Mouse (Mus musculus): ENCODE results near the gene Slc20a1. TPM values are rescaled to one million over a fixed set of nuclear protein-coding genes. Genes with fewer than 3 reads are reported as not detected.

The Slc20a1 gene
- polyA plus RNA-seq, 1 experiment from 2014 or later = 46.9 TPM

- 24% methylated on average over 30 of the region's 31 CpGs for WGBS (ENCODE audit: insufficient replicate concordance)
- Histone ChIP-seq H3K4me3 (ENCODE audit: low read depth, low read length) (peak overlapping the region; percentile 96), H3K36me3 (ENCODE audit: control insufficient read depth, insufficient read depth, low read length) (peaks cover 13% of the 10 kb centered on the region), H3K4me1 (ENCODE audit: control insufficient read depth, insufficient read depth, low read length) (peaks cover 11% of the 10 kb centered on the region), H3K9ac (ENCODE audit: low read depth, low read length) (peak overlapping the region; percentile 99), H3K27me3 (ENCODE audit: control insufficient read depth, insufficient read depth, low read length) (no peaks in the 10 kb centered on the region), H3K9me3 (replicated peaks; ENCODE audit: control insufficient read depth, low read length) (no peaks in the 10 kb centered on the region), H3K27ac (ENCODE audit: low read depth, low read length) (peak overlapping the region; percentile 94), H3K4me2 (peak overlapping the region; percentile 88)
- ATAC-seq (replicated peaks; ENCODE audit: insufficient number of reproducible peaks, low FRiP score, low TSS enrichment) = no peak
These were observed 943 bp downstream of the Slc20a1 start for GRCm38 (mm10) chr2:129199328-129200085.

GRCm38 (mm10) chr2:129205000-129205399 lies 6.4 kb downstream of the Slc20a1 start:
- ATAC-seq (replicated peaks; ENCODE audit: insufficient number of reproducible peaks, low FRiP score, low TSS enrichment) = no peak
- Histone ChIP-seq H3K9ac (ENCODE audit: low read depth, low read length) (no peak overlapping the region), H3K9me3 (replicated peaks; ENCODE audit: control insufficient read depth, low read length) (no peaks in the 10 kb centered on the region), H3K4me2 (no peak overlapping the region), H3K4me3 (ENCODE audit: low read depth, low read length) (no peak overlapping the region), H3K36me3 (ENCODE audit: control insufficient read depth, insufficient read depth, low read length) (peaks cover 44% of the 10 kb centered on the region), H3K4me1 (ENCODE audit: control insufficient read depth, insufficient read depth, low read length) (peaks cover 32% of the 10 kb centered on the region), H3K27me3 (ENCODE audit: control insufficient read depth, insufficient read depth, low read length) (no peaks in the 10 kb centered on the region), H3K27ac (ENCODE audit: low read depth, low read length) (no peak overlapping the region)
- 87% methylated on average over 6 of the region's 6 CpGs for WGBS (ENCODE audit: insufficient replicate concordance)

GRCm38 (mm10) chr2:129206824-129207223 lies 8.3 kb downstream of the Slc20a1 start:
- Histone ChIP-seq H3K9me3 (replicated peaks; ENCODE audit: control insufficient read depth, low read length) (no peaks in the 10 kb centered on the region), H3K36me3 (ENCODE audit: control insufficient read depth, insufficient read depth, low read length) (peaks cover 52% of the 10 kb centered on the region), H3K4me2 (peak overlapping the region; percentile 43), H3K27ac (ENCODE audit: low read depth, low read length) (peak overlapping the region; percentile 60; the same call in 1 of the 2 replicates), H3K4me1 (ENCODE audit: control insufficient read depth, insufficient read depth, low read length) (peaks cover 28% of the 10 kb centered on the region), H3K27me3 (ENCODE audit: control insufficient read depth, insufficient read depth, low read length) (no peaks in the 10 kb centered on the region), H3K4me3 (ENCODE audit: low read depth, low read length) (no peak overlapping the region), H3K9ac (ENCODE audit: low read depth, low read length) (peak overlapping the region; percentile 39; the same call in 1 of the 2 replicates)
- 44% methylated on average over 8 of the region's 8 CpGs for WGBS (ENCODE audit: insufficient replicate concordance)
- peak; percentile 80 for ATAC-seq (replicated peaks; ENCODE audit: insufficient number of reproducible peaks, low FRiP score, low TSS enrichment)

DNA sequence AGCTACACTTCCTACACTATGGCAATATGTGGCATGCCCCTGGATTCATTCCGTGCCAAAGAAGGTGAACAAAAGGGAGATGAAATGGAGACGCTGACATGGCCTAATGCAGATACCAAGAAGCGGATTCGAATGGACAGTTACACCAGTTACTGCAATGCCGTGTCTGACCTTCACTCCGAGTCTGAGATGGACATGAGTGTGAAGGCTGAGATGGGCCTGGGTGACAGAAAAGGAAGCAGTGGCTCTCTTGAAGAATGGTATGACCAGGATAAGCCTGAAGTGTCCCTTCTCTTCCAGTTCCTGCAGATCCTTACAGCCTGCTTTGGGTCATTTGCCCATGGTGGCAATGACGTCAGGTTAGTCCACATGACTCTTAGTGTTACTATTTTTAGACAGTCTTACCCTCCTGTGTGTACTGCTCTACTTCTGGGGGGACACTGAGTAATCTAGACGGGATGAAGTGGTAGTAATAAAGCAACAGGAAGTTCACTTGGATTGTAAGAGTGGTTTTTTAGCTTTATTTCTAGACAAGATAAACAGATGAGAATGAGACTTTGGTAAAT lies 9.7 kb downstream of the Slc20a1 start:
- no peak for ATAC-seq (replicated peaks; ENCODE audit: insufficient number of reproducible peaks, low FRiP score, low TSS enrichment)
- WGBS (ENCODE audit: insufficient replicate concordance) = 69% methylated on average over 8 of the region's 8 CpGs
- peaks cover 28% of the 10 kb centered on the region for H3K4me1 ChIP-seq (ENCODE audit: control insufficient read depth, insufficient read depth, low read length)
- H3K9ac ChIP-seq (ENCODE audit: low read depth, low read length) = no peak overlapping the region
- H3K27me3 ChIP-seq (ENCODE audit: control insufficient read depth, insufficient read depth, low read length) = no peaks in the 10 kb centered on the region
- no peak overlapping the region for H3K4me3 ChIP-seq (ENCODE audit: low read depth, low read length)
- no peak overlapping the region for H3K4me2 ChIP-seq
- H3K9me3 ChIP-seq (replicated peaks; ENCODE audit: control insufficient read depth, low read length) = no peaks in the 10 kb centered on the region
- peaks cover 50% of the 10 kb centered on the region for H3K36me3 ChIP-seq (ENCODE audit: control insufficient read depth, insufficient read depth, low read length)
- peak overlapping the region; percentile 57 for H3K27ac ChIP-seq (ENCODE audit: low read depth, low read length)

DNA sequence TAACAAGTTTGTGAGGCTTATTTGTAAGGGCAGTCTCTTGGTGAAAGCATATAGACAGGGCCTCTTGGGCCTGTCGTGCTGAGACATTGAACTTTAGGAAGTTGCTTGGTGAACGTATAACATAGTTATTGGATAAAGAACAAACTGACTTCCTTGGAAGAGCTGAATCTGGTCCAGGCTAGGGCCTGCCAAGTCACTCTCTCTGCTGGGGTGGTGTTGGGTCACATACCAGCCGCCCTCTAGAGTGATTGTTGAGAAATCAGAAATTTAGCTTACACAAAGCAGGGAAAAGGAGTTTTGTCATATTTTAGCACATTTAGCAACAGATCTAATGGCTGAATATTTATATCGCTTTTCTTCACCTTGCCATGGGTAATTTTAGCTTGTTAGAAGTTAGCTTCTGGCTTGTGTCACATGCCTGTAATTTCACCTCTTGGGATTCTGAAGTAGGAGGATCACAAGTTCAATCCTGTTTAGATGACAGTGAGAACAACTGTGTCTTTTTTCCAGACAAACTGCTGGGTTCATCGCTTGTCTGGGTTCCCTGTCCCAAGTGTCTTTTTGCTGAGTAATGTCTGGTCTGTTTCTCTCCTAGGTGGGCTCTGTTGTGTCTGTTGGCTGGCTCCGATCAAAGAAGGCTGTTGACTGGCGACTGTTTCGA lies 11.7 kb downstream of the Slc20a1 start:
- peaks cover 28% of the 10 kb centered on the region for H3K4me1 ChIP-seq (ENCODE audit: control insufficient read depth, insufficient read depth, low read length)
- WGBS (ENCODE audit: insufficient replicate concordance) = 85% methylated on average over 8 of the region's 8 CpGs
- H3K4me3 ChIP-seq (ENCODE audit: low read depth, low read length) = no peak overlapping the region
- H3K36me3 ChIP-seq (ENCODE audit: control insufficient read depth, insufficient read depth, low read length) = peaks cover 40% of the 10 kb centered on the region
- H3K9me3 ChIP-seq (replicated peaks; ENCODE audit: control insufficient read depth, low read length) = no peaks in the 10 kb centered on the region
- no peak overlapping the region for H3K27ac ChIP-seq (ENCODE audit: low read depth, low read length)
- ATAC-seq (replicated peaks; ENCODE audit: insufficient number of reproducible peaks, low FRiP score, low TSS enrichment) = no peak
- H3K4me2 ChIP-seq = no peak overlapping the region
- H3K9ac ChIP-seq (ENCODE audit: low read depth, low read length) = no peak overlapping the region
- no peaks in the 10 kb centered on the region for H3K27me3 ChIP-seq (ENCODE audit: control insufficient read depth, insufficient read depth, low read length)

DNA sequence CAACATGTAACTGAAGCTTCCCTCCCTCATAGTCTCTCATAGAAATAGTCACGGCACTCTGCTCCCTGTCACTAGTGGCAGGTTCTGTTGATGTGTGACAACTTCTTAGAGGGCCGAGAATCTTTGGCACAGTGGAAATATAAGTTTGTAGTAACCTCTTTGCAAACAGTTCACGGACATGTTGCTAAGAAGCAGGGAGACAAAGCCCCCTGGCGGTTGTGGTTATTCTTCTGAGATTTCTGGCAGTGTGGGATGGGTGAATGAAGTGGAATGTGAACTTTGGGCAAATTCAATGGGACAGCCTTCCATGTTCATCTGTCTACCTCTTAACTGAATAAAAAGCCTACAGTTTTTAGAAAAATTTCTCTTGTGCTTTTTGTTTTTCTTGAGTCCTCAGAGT lies 12.7 kb downstream of the Slc20a1 start:
- H3K9me3 ChIP-seq (replicated peaks; ENCODE audit: control insufficient read depth, low read length) = no peaks in the 10 kb centered on the region
- H3K9ac ChIP-seq (ENCODE audit: low read depth, low read length) = no peak overlapping the region
- peaks cover 24% of the 10 kb centered on the region for H3K4me1 ChIP-seq (ENCODE audit: control insufficient read depth, insufficient read depth, low read length)
- no peak overlapping the region for H3K27ac ChIP-seq (ENCODE audit: low read depth, low read length)
- no peak overlapping the region for H3K4me2 ChIP-seq
- WGBS (ENCODE audit: insufficient replicate concordance) = 89% methylated on average over 4 of the region's 4 CpGs
- H3K36me3 ChIP-seq (ENCODE audit: control insufficient read depth, insufficient read depth, low read length) = peaks cover 38% of the 10 kb centered on the region
- no peak overlapping the region for H3K4me3 ChIP-seq (ENCODE audit: low read depth, low read length)
- H3K27me3 ChIP-seq (ENCODE audit: control insufficient read depth, insufficient read depth, low read length) = no peaks in the 10 kb centered on the region
- ATAC-seq (replicated peaks; ENCODE audit: insufficient number of reproducible peaks, low FRiP score, low TSS enrichment) = no peak

GRCm38 (mm10) chr2:129211957-129212356 lies 13.4 kb downstream of the Slc20a1 start:
- Histone ChIP-seq H3K4me1 (ENCODE audit: control insufficient read depth, insufficient read depth, low read length) (peaks cover 21% of the 10 kb centered on the region), H3K4me3 (ENCODE audit: low read depth, low read length) (no peak overlapping the region), H3K36me3 (ENCODE audit: control insufficient read depth, insufficient read depth, low read length) (peaks cover 33% of the 10 kb centered on the region), H3K9me3 (replicated peaks; ENCODE audit: control insufficient read depth, low read length) (no peaks in the 10 kb centered on the region), H3K27me3 (ENCODE audit: control insufficient read depth, insufficient read depth, low read length) (no peaks in the 10 kb centered on the region), H3K27ac (ENCODE audit: low read depth, low read length) (no peak overlapping the region), H3K4me2 (no peak overlapping the region), H3K9ac (ENCODE audit: low read depth, low read length) (no peak overlapping the region)
- 80% methylated on average over 2 of the region's 2 CpGs for WGBS (ENCODE audit: insufficient replicate concordance)
- no peak for ATAC-seq (replicated peaks; ENCODE audit: insufficient number of reproducible peaks, low FRiP score, low TSS enrichment)

- no peak overlapping the region for H3K27ac ChIP-seq (ENCODE audit: low read depth, low read length)
- 87% methylated on average over 7 of the region's 7 CpGs for WGBS (ENCODE audit: insufficient replicate concordance)
These were observed 14.0 kb downstream of the Slc20a1 start for GRCm38 (mm10) chr2:129212566-129212965.

More at GRCm38 (mm10) chr2:129212566-129212965, 14.0 kb downstream of the Slc20a1 start:
- Histone ChIP-seq H3K36me3 (ENCODE audit: control insufficient read depth, insufficient read depth, low read length) (peaks cover 30% of the 10 kb centered on the region), H3K9me3 (replicated peaks; ENCODE audit: control insufficient read depth, low read length) (no peaks in the 10 kb centered on the region), H3K4me3 (ENCODE audit: low read depth, low read length) (no peak overlapping the region), H3K4me2 (no peak overlapping the region), H3K9ac (ENCODE audit: low read depth, low read length) (no peak overlapping the region), H3K4me1 (ENCODE audit: control insufficient read depth, insufficient read depth, low read length) (peaks cover 16% of the 10 kb centered on the region), H3K27me3 (ENCODE audit: control insufficient read depth, insufficient read depth, low read length) (no peaks in the 10 kb centered on the region)
- no peak for ATAC-seq (replicated peaks; ENCODE audit: insufficient number of reproducible peaks, low FRiP score, low TSS enrichment)

Data from heart, embryonic 11.5 days (tissue).